Mouse (Mus musculus) stomach, postnatal 0 days (tissue): Measurements from ENCODE around the gene Ube2j1. TPM values are rescaled to one million over a fixed set of nuclear protein-coding genes. Genes with fewer than 3 reads are reported as not detected.

Experiments
- ATAC-seq: fragments of 200-750 bp; cut with Nextera tagmentation; 2 replicates; pipeline ENCODE4 v1.8.0; 2017; ENCODE audit not compliant: low FRiP score, low TSS enrichment
- DNase-seq: peaks from one replicate; pipeline ENCODE4 v3.0.0-alpha.2; 2016; ENCODE audit warnings: low spot score
- H3K27ac ChIP-seq: fragments of 300-500 bp; sonication (generic); replicated peaks from 2 replicates; pipeline ENCODE4 v1.5.1; 2014; ENCODE audit warnings: mild to moderate bottlenecking, control low read depth
- H3K27me3 ChIP-seq: fragments of 300-500 bp; sonication (generic); 2 replicates; pipeline ENCODE4 v1.6.1; 2014; ENCODE audit warnings: low read length; ENCODE audit not compliant: control insufficient read depth, insufficient read depth
- H3K36me3 ChIP-seq: fragments of 300-500 bp; sonication (generic); 2 replicates; pipeline ENCODE4 v1.6.1; 2014; ENCODE audit warnings: low read length, mixed read lengths; ENCODE audit not compliant: control insufficient read depth, insufficient read depth
- H3K4me1 ChIP-seq: fragments of 300-500 bp; sonication (generic); replicated peaks from 2 replicates; pipeline ENCODE4 v1.6.1; 2014; ENCODE audit warnings: antibody characterized with exemption; ENCODE audit not compliant: control insufficient read depth, insufficient read depth
- H3K4me2 ChIP-seq: fragments of 300-500 bp; sonication (generic); replicated peaks from 2 replicates; pipeline ENCODE4 v1.6.1; 2014; ENCODE audit warnings: low read depth, mild to moderate bottlenecking, control low read depth, moderate library complexity
- H3K4me3 ChIP-seq: fragments of 300-500 bp; sonication (generic); 2 replicates; pipeline ENCODE4 v1.5.1; 2014; ENCODE audit warnings: low read depth, low read length, control low read depth
- H3K9ac ChIP-seq: fragments of 300-500 bp; sonication (generic); 2 replicates; pipeline ENCODE4 v1.6.1; 2014; ENCODE audit warnings: mild to moderate bottlenecking, low read length, control low read depth, mixed read lengths
- H3K9me3 ChIP-seq: fragments of 300-500 bp; sonication (generic); 2 replicates; pipeline ENCODE4 v1.6.1; 2016; ENCODE audit warnings: low read length; ENCODE audit not compliant: control insufficient read depth
- CTCF ChIP-seq: IDR thresholded peaks from 2 replicates; pipeline ENCODE4 v1.5.1; 2016; ENCODE audit warnings: antibody characterized with exemption, low read depth, mild to moderate bottlenecking, moderate library complexity
- EP300 ChIP-seq: optimal IDR thresholded peaks from 2 replicates; pipeline ENCODE3; 2016; ENCODE audit warnings: antibody characterized with exemption
- WGBS: fragments of 180-500 bp; shearing (Covaris S2); extraction: QIAGEN DNeasy Blood & Tissue Kit; methylation state at CpG from one replicate; pipeline ENCODE4 v1.1.7; 2014; 5-methylcytosine and 5-hydroxymethylcytosine counted together
- polyA plus RNA-seq: library from polyadenylated mRNA; unstranded; fragments of >200 nt; fragmentation: Nextera tagmentation; extraction: Ambion mirVana; gene quantifications from 2 replicates; pipeline ENCODE4 v1.2.1, GENCODE M21; 2015

Gene Ube2j1
- polyA plus RNA-seq, 1 experiment from 2014 or later, result 35.1 TPM

- no peaks in the 10 kb centered on the region for H3K9me3 ChIP-seq
- WGBS, result 88% methylated on average over 5 of the region's 5 CpGs
- DNase-seq, result no peak
Observed at GRCm38 (mm10) chr4:33052650-33053049, 21.4 kb downstream of the Ube2j1 start.

DNA sequence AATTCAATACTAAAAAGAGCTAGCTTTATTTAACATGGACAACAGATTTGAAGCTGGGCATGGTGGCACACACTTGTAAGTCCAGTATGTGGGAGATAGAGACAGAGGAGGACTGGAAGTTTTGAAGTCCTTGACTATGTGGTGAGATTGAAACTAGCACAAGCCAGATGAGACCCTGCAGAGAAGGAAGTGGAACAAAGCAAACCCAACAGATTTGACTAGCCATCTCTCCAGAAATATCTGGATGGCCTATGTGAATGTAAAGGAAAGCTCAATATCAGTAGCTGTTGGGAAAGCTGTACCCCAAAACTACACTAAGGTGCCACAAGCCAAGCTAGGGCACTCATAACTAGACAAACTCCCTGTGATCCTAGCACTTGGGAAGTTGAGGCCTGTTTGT, 23.2 kb downstream of the Ube2j1 start:
- H3K4me3 ChIP-seq, result no peak overlapping the region
- H3K4me2 ChIP-seq, result no peak overlapping the region
- H3K4me1 ChIP-seq, result no peaks in the 10 kb centered on the region
- no peak for ATAC-seq
- H3K9ac ChIP-seq, result no peak overlapping the region
- H3K27me3 ChIP-seq, result no peaks in the 10 kb centered on the region
- no peak overlapping the region for H3K27ac ChIP-seq
- peaks cover 14% of the 10 kb centered on the region for H3K36me3 ChIP-seq
- no peak for TF ChIP-seq CTCF
- TF ChIP-seq EP300, result no peak
- no peaks in the 10 kb centered on the region for H3K9me3 ChIP-seq
- DNase-seq, result no peak

More at GRCm38 (mm10) chr4:33052650-33053049, 21.4 kb downstream of the Ube2j1 start:
- Histone ChIP-seq H3K4me2 (no peak overlapping the region), H3K4me1 (no peaks in the 10 kb centered on the region), H3K9ac (no peak overlapping the region), H3K36me3 (peaks cover 14% of the 10 kb centered on the region), H3K27ac (no peak overlapping the region), H3K27me3 (no peaks in the 10 kb centered on the region), H3K4me3 (no peak overlapping the region)
- ATAC-seq, result no peak; the same call in 1 of the 2 replicates
- TF ChIP-seq CTCF, result no peak
- TF ChIP-seq EP300, result no peak

DNA sequence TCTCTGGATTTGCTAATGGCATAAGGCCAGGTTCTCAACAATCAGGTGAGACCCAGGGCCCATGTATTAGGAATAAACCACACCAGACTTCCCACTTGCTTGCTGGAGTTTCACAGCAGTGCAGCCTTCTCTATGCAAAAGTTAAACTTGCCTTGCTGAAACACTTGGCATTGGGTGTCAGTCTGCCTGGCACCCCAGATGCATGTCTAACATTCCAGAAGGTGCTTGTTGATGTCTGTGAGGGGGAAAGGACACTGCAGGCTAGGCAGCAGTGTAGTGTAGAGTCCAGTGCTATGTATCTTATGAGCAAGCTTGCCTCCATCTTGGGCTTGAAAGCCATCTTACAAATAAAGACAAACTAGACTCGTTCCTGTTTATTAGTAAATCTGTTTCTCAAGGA, 25.1 kb downstream of the Ube2j1 start:
- no peaks in the 10 kb centered on the region for H3K27me3 ChIP-seq
- no peak overlapping the region for H3K9ac ChIP-seq
- H3K4me2 ChIP-seq, result no peak overlapping the region
- DNase-seq (no peak), ATAC-seq (no peak)
- H3K27ac ChIP-seq, result no peak overlapping the region
- TF ChIP-seq EP300, result no peak
- TF ChIP-seq CTCF, result no peak
- 81% methylated on average over 1 of the region's 1 CpGs for WGBS
- H3K4me3 ChIP-seq, result no peak overlapping the region
- H3K4me1 ChIP-seq, result no peaks in the 10 kb centered on the region
- H3K9me3 ChIP-seq, result no peaks in the 10 kb centered on the region
- H3K36me3 ChIP-seq, result peaks cover 7% of the 10 kb centered on the region; the same call in 1 of the 2 replicates

DNA sequence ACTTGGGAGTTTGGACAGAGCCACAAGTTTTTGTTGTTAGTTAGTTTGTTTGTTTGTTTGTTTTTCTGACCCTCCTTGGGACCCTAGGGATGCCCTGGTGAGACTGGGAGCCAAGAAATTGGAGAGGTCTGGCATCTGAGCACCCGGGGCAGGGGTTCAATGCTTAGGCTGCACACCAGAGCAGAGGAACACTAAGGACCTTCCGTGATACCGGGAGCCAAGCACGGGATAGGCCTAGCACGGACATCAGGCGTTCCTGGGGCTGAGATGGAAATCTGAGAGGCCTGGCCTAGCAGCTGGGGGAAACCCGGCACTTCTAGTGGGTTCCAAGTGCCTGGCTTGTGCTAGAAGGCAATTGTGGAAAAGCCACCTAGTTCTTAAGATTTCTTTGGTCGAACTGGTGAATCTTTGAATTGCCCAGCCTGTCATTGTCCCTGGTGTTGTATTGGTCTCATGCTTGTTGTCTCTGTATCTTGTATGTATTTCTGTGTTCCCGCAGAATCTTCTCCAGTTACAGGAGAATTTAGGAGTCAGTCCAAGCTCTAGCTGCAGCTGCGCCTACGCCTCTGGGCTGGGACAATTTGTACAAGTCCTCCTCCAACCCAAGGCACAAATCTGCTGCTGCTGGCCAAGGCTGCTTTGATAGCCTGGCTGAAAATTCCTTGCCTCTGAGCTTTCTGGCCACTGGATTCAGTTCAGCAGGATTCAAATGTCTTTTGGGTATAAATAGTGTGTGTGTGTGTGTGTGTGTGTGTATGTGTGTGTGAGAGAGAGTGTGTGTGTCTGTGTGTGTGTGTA, 26.9 kb downstream of the Ube2j1 start:
- WGBS, result 58% methylated on average over 11 of the region's 11 CpGs
- Histone ChIP-seq H3K4me1 (no peaks in the 10 kb centered on the region), H3K9me3 (no peaks in the 10 kb centered on the region), H3K36me3 (no peaks in the 10 kb centered on the region), H3K4me3 (no peak overlapping the region), H3K9ac (no peak overlapping the region), H3K4me2 (no peak overlapping the region), H3K27ac (peak overlapping the region; percentile 76), H3K27me3 (no peaks in the 10 kb centered on the region)
- DNase-seq (no peak), ATAC-seq (peak; percentile 45; the same call in 1 of the 2 replicates)
- TF ChIP-seq CTCF (no peak), EP300 (no peak)

- no peak for ATAC-seq
Observed at GRCm38 (mm10) chr4:33061158-33061557, 29.9 kb downstream of the Ube2j1 start.

GRCm38 (mm10) chr4:33062981-33063380, 31.8 kb downstream of the Ube2j1 start, which contains the start of gene Gabrr2:
Gene Gabrr2 (plus strand): TSS chr4:33062999.
- ATAC-seq (no peak), DNase-seq (no peak)
- no peak within 1 kb of the TSS for H3K4me3 ChIP-seq
- H3K27me3 ChIP-seq, result no peaks in the 10 kb centered on the region
- no peaks in the 10 kb centered on the region for H3K36me3 ChIP-seq
- WGBS, result 79% methylated on average over 4 of the region's 4 CpGs
- no peak within 1 kb of the TSS for H3K4me2 ChIP-seq
- no peak within 1 kb of the TSS for H3K27ac ChIP-seq
- no peaks in the 10 kb centered on the region for H3K4me1 ChIP-seq
- H3K9ac ChIP-seq, result no peak within 1 kb of the TSS
- no peak for TF ChIP-seq CTCF
- TF ChIP-seq EP300, result no peak
- no peaks in the 10 kb centered on the region for H3K9me3 ChIP-seq

More at GRCm38 (mm10) chr4:33061158-33061557, 29.9 kb downstream of the Ube2j1 start:
- Histone ChIP-seq H3K4me3 (no peak overlapping the region), H3K36me3 (no peaks in the 10 kb centered on the region), H3K27ac (no peak overlapping the region), H3K4me1 (no peaks in the 10 kb centered on the region), H3K4me2 (no peak overlapping the region), H3K9ac (no peak overlapping the region), H3K27me3 (no peaks in the 10 kb centered on the region), H3K9me3 (no peaks in the 10 kb centered on the region)
- 22% methylated on average over 7 of the region's 7 CpGs for WGBS
- no peak for DNase-seq
- TF ChIP-seq CTCF (no peak), EP300 (no peak)
